Mouse (Mus musculus): Measurements from ENCODE around the gene 2810459M11Rik. TPM values are rescaled to one million over a fixed set of nuclear protein-coding genes. Genes with fewer than 3 reads are reported as not detected.
A peak's percentile ranks its signal among the peaks of the same experiment; 100 is the strongest.

Gene 2810459M11Rik
- polyA plus RNA-seq, 1 experiment from 2014 or later: 1.5 TPM

DNA sequence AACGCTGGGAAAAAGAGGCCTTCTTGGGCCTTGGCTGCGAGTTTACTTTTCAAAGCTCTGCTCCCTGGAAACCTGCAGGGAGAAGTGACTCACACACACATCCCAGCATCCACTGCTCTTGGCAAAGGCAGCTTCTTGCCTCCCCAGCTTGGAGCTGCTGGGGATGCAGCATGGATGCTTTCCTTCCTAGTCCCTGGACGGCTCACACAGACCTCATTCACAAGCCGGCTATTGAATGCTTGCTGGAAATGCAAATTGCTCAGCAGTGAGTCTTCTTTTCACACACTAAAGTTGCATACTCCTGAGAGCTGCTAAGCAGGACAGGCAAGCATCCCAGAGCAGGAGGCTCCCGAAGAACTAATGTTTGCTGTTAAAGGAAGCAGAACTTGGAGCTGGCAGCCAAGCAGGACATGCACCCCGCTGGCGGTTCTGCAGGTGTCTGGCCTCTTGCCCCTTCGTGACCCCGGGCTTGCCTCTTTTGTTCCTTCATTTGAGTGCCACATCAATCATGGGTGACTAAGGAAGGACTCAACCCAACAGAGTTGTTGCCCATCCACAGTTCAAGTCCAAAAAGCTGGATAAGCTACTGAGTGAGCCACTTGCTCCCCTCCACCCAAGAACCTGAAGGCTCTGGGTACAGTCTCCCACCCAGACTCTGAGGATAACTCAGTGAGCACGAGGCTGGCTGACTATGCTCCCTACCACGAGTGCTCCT lies 13.2 kb upstream of the 2810459M11Rik start:
- H3K4me2 ChIP-seq (replicated peaks): no peak overlapping the region
- no peak overlapping the region for H3K9ac ChIP-seq
- peak overlapping the region; percentile 56 for H3K27ac ChIP-seq
- ATAC-seq (ENCODE audit: low FRiP score): peak; percentile 64
- no peaks in the 10 kb centered on the region for H3K36me3 ChIP-seq
- H3K4me1 ChIP-seq: peaks cover 4% of the 10 kb centered on the region; the same call in 1 of the 2 replicates
- H3K27me3 ChIP-seq: no peaks in the 10 kb centered on the region
- H3K4me3 ChIP-seq: no peak overlapping the region
- 8% methylated on average over 11 of the region's 11 CpGs for WGBS
- H3K9me3 ChIP-seq (replicated peaks): no peaks in the 10 kb centered on the region

DNA sequence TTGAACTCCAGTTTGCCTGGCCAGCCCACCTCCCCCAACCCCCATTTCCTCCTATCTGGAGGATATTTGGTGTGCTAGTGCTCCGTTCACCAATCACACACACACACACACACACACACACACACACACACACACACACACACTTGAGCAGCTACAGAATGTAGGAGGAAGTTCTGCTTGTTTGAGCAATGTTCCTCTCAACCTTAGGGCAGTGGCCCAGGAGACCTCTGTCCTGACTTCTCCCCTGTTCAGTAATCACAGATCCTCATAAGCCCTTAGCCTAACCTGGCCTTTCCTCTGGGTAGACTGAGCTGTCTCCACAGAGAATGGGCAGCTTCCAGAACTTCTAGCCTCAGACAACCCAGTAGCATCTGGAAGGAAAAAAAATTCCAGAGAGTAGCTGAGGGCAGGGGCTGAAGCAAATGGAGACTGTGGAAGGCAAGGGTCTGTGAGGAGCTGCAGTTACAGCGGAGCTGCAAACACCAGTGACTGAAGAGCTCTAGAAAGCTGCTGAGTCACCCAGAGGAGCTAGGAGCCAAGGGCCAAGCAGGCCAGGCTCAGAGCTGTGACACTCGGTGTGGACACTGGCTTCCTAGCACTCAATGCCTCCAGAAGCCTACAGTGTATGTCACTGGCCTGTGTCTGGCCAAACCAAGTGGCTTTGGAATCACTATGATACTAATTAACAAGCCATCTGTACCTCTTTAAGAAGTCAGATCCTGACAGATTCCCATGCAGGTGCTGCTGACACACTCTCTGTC lies 7.3 kb upstream of the 2810459M11Rik start:
- H3K4me1 ChIP-seq: no peaks in the 10 kb centered on the region
- peaks cover 13% of the 10 kb centered on the region; the same call in 1 of the 2 replicates for H3K9me3 ChIP-seq (replicated peaks)
- peaks cover 2% of the 10 kb centered on the region; the same call in 1 of the 2 replicates for H3K27me3 ChIP-seq
- no peaks in the 10 kb centered on the region for H3K36me3 ChIP-seq
- no peak for ATAC-seq (ENCODE audit: low FRiP score)
- no peak overlapping the region for H3K4me3 ChIP-seq
- H3K4me2 ChIP-seq (replicated peaks): no peak overlapping the region
- H3K27ac ChIP-seq: no peak overlapping the region
- WGBS: 69% methylated on average over 3 of the region's 3 CpGs
- H3K9ac ChIP-seq: no peak overlapping the region

DNA sequence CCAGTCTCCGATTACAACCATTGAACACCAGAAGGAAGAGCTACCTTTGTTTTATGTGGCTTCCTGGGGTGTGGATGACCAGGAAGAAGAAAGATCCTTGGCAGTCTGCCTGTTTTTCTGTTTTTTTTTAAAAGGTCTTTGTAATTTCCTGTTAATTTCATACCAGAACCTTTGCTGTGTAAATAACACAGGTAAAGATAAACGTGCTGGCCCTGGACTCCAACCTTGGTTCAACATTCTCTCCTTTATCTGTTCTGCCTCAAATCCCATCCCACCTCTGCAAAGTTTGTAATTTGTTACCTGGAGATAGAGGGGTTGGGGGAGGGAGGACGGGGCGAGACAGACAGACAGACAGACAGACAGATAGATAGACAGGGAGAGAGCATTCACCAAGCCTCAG lies 5.5 kb upstream of the 2810459M11Rik start:
- WGBS: 70% methylated on average over 4 of the region's 4 CpGs
- Histone ChIP-seq H3K9ac (no peak overlapping the region), H3K27ac (no peak overlapping the region), H3K4me1 (no peaks in the 10 kb centered on the region), H3K4me2 (replicated peaks) (no peak overlapping the region), H3K27me3 (peaks cover 20% of the 10 kb centered on the region), H3K9me3 (replicated peaks) (peaks cover 13% of the 10 kb centered on the region; the same call in 1 of the 2 replicates), H3K4me3 (no peak overlapping the region), H3K36me3 (no peaks in the 10 kb centered on the region)
- no peak for ATAC-seq (ENCODE audit: low FRiP score)

DNA sequence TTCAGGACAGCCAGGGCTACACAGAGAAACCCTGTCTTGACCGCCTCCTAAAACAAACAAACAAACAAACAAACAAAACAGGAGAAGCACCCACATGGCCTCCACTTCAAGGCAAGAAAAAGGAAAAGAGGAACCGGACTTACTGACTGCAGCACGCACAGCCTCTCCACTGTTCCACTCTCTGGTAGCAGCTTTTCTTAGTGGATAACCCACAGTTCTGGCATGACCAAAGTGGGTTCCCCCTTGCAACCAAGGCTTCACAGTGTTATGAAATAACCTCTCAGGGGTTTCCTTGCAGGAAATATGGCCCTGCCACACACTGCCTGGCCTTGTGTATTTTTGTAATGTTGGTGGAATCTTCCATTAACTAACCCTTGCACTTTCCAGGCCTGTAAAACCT lies 4.8 kb upstream of the 2810459M11Rik start:
- Histone ChIP-seq H3K27me3 (peaks cover 27% of the 10 kb centered on the region), H3K4me2 (replicated peaks) (no peak overlapping the region), H3K27ac (no peak overlapping the region), H3K4me1 (no peaks in the 10 kb centered on the region), H3K9ac (no peak overlapping the region), H3K36me3 (no peaks in the 10 kb centered on the region), H3K4me3 (no peak overlapping the region), H3K9me3 (replicated peaks) (peaks cover 13% of the 10 kb centered on the region; the same call in 1 of the 2 replicates)
- 96% methylated on average over 3 of the region's 3 CpGs for WGBS
- no peak for ATAC-seq (ENCODE audit: low FRiP score)

DNA sequence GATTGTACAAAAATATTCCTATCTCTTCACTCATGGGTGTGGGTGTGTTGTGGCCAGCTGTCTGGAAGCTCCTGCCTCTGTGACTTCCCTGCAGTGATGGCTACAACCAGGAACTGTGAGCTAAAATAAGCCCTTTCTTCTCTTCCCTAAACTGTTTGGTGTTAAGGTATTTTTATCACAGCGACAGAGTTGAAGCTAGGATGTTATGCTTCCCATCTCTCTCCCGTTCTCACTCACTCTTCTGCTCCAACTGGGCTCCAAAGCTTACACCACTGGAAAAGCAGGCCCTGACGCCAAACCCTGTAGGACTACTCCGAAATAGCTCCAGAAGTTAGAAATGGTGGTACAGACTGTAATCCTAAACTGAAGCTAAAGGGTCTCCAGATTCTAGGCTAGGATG lies 607 bp upstream of the 2810459M11Rik start:
- no peaks in the 10 kb centered on the region for H3K36me3 ChIP-seq

DNA sequence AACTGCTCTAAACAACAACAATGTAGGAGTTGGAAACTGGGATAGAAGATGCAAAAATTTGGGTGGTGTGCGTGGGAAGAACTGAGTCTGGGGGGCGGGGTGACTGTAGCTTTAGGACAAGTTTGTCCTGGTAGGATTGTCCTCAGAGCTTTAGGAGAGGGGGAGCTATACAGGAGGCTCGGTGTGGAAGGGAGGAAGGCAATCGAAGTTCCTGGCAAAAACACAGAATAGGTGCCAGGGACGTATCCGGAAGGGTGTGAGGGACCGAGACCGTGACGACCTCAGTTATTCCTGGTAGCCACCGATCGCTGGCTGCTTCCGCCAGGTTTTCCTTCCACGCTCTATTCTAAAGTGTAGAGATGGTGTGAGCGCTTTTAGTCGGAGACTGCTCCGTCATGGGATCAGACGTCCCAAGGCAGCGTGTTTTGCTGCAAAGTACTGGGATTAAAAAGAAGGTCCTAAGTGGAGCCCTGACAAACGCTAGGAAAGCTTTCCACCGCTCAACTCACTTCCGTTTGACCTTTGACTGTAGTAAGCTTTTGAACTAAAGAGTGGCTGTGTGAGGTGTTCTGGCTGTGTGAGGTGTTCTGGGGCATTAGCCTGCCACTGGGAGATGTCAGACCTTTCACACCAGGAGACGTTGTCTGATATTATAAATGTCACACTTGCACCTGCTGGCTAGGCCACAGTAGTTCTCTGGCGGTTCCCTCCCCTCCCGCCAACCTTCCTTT lies 1.3 kb downstream of the 2810459M11Rik start:
- Histone ChIP-seq H3K4me1 (peaks cover 11% of the 10 kb centered on the region), H3K9ac (no peak overlapping the region), H3K27ac (no peak overlapping the region), H3K4me2 (replicated peaks) (peak overlapping the region; percentile 98), H3K36me3 (no peaks in the 10 kb centered on the region), H3K27me3 (peaks cover 62% of the 10 kb centered on the region), H3K4me3 (peak overlapping the region; percentile 61), H3K9me3 (replicated peaks) (peaks cover 3% of the 10 kb centered on the region; the same call in 1 of the 2 replicates)
- ATAC-seq (ENCODE audit: low FRiP score): no peak
- 9% methylated on average over 24 of the region's 24 CpGs for WGBS

More for the DNA sequence above, 607 bp upstream of the 2810459M11Rik start:
- Histone ChIP-seq H3K9me3 (replicated peaks) (peaks cover 13% of the 10 kb centered on the region; the same call in 1 of the 2 replicates), H3K4me2 (replicated peaks) (no peak overlapping the region), H3K4me3 (no peak overlapping the region), H3K27me3 (peaks cover 62% of the 10 kb centered on the region), H3K4me1 (peaks cover 11% of the 10 kb centered on the region), H3K9ac (no peak overlapping the region), H3K27ac (no peak overlapping the region)
- no peak for ATAC-seq (ENCODE audit: low FRiP score)
- 55% methylated on average over 4 of the region's 4 CpGs for WGBS

DNA sequence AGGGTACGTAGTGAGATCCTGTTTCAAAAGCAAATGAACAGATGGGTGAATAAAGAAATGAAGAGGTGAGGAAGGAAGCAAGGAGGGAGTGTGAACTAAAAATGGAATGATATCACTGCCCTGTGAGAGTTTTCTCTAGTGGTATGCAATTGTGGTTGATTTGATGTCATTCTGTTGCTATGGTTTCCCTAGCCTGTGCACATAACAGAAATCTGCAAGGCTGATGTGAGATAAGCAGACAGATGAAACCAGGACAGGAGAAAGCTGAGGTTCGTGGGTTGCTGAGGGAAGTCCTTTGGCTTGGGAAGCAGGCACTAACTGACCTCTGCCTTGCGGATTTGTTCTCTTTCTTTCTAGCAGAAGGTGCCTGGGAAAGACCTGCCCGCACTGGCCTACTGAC lies 2.6 kb downstream of the 2810459M11Rik start:
- no peak for ATAC-seq (ENCODE audit: low FRiP score)
- H3K9ac ChIP-seq: no peak overlapping the region
- H3K9me3 ChIP-seq (replicated peaks): no peaks in the 10 kb centered on the region
- H3K27ac ChIP-seq: no peak overlapping the region
- no peaks in the 10 kb centered on the region for H3K36me3 ChIP-seq
- H3K4me3 ChIP-seq: no peak overlapping the region
- peaks cover 11% of the 10 kb centered on the region for H3K4me1 ChIP-seq
- WGBS: 81% methylated on average over 4 of the region's 4 CpGs
- H3K4me2 ChIP-seq (replicated peaks): no peak overlapping the region
- peaks cover 61% of the 10 kb centered on the region for H3K27me3 ChIP-seq

DNA sequence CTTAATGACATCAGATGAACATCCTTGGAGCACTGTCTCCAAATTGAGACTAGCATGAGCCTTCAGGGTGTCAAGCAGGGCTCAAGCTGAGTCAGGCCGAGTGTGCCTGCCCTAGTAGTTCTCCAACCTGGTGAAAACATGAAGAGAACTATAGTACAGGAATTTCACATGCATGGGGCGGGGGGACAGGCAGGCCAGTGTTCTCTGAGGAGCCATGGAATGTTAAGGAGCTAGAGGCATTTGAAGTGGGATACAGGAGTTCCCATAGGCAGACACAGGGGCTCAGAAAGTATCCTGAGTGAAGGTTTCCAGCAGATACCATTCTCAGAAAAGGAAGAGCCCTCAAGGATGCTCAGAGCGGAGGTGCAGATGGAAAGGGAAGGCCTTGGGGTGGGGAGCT lies 3.1 kb downstream of the 2810459M11Rik start:
- Histone ChIP-seq H3K4me3 (no peak overlapping the region), H3K27ac (no peak overlapping the region), H3K9ac (no peak overlapping the region), H3K4me2 (replicated peaks) (no peak overlapping the region), H3K36me3 (no peaks in the 10 kb centered on the region), H3K27me3 (peaks cover 56% of the 10 kb centered on the region), H3K9me3 (replicated peaks) (no peaks in the 10 kb centered on the region), H3K4me1 (peaks cover 11% of the 10 kb centered on the region)
- 81% methylated on average over 3 of the region's 3 CpGs for WGBS
- no peak for ATAC-seq (ENCODE audit: low FRiP score)

DNA sequence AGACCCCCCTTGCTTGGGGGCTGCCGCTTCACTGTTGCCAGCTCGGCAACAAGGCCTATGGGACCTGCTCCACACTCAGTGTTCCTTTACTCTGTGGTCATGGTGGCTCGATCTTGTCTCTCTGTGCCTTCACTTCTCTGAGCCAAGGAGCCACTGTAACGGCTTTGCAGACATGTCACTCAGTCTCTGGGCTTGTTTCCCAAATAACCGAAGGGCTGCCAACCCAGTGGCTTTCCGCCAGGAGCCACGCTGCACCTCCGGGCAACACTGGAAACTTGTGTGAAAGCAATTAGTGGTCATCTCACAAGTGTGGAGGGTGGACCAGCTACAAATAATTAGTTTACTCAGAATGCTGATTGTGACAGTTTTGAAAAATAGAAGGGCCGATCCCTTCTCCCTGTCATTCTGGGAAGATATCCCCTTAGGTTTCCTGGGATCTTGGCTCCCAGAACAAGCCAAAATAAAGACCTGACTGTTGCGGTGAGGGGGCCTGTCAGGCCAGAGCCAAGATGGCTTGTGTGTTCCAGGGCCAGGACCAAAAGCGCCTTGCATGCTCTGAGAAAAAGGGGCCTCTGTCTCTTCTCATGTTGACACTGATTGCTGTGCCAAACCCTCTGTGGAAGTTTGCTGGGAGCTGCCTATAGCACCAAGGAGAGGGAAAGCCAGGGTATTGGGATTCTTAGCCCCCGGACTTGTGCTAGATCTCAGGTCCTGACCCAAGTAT lies 7.7 kb downstream of the 2810459M11Rik start:
- H3K9me3 ChIP-seq (replicated peaks): no peaks in the 10 kb centered on the region
- no peak overlapping the region for H3K4me2 ChIP-seq (replicated peaks)
- H3K4me3 ChIP-seq: no peak overlapping the region
- ATAC-seq (ENCODE audit: low FRiP score): no peak
- H3K27ac ChIP-seq: no peak overlapping the region
- H3K9ac ChIP-seq: no peak overlapping the region
- H3K4me1 ChIP-seq: no peaks in the 10 kb centered on the region
- WGBS: 87% methylated on average over 12 of the region's 12 CpGs
- H3K36me3 ChIP-seq: no peaks in the 10 kb centered on the region
- H3K27me3 ChIP-seq: peaks cover 9% of the 10 kb centered on the region

DNA sequence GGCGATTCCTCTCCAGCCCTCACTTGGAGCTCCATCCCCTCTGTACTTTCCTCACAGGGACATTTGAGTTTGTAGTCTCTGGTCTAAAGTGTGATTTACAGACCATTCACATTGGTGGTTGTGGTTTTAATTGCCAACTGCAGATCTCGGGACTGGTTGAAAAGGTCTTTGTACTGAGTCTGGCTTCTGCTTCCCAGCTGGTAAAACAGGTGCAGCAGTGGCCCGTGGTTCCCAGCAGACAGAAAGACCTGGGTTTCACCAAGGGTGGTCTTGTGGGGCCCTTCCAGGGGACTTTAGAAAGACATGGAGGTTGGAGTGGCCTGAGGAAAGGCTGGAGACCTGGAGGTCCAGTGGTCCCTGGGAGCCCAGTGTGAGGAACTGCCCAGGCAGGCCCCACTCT lies 9.3 kb downstream of the 2810459M11Rik start:
- Histone ChIP-seq H3K36me3 (no peaks in the 10 kb centered on the region), H3K9me3 (replicated peaks) (no peaks in the 10 kb centered on the region), H3K4me3 (no peak overlapping the region), H3K4me2 (replicated peaks) (no peak overlapping the region), H3K9ac (0 out of 2 replicates have a peak overlapping the region, but pooled peaks have one; percentile 18), H3K27ac (no peak overlapping the region), H3K4me1 (no peaks in the 10 kb centered on the region), H3K27me3 (no peaks in the 10 kb centered on the region)
- ATAC-seq (ENCODE audit: low FRiP score): no peak
- 57% methylated on average over 3 of the region's 3 CpGs for WGBS

DNA sequence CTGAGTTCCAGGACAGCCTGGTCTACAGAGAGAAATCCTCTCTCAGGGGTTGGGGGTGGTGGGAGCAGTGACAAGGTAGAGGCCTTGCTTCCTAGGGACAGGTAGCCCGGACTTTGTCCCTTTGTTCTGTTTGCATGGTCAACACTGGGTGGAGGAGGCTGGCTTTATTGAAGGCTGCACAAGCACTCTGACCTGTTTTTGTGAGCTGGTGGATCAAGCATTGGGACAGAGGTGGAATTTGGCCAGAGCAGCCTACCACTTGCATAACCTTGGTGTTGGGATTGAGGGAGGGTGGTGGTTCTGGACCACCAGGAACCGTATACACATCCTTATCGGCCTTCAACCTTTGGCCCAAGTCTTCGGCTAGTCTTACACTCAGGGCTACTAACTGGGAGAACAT lies 10.6 kb downstream of the 2810459M11Rik start:
- Histone ChIP-seq H3K9me3 (replicated peaks) (no peaks in the 10 kb centered on the region), H3K36me3 (no peaks in the 10 kb centered on the region), H3K27ac (no peak overlapping the region), H3K4me1 (no peaks in the 10 kb centered on the region), H3K4me3 (no peak overlapping the region), H3K27me3 (no peaks in the 10 kb centered on the region), H3K9ac (no peak overlapping the region), H3K4me2 (replicated peaks) (no peak overlapping the region)
- 92% methylated on average over 4 of the region's 4 CpGs for WGBS
- no peak for ATAC-seq (ENCODE audit: low FRiP score)
